Mouse (Mus musculus) cerebellum, adult 11-12 months (tissue): Measurements from ENCODE around the gene Tas2r143.

Source experiments
- DNase-seq: peaks from one replicate; pipeline ENCODE4 v3.0.0; 2022

The Tas2r143 gene

GRCm38 (mm10) chr6:42398998-42399397 is 1.0 kb upstream of the Tas2r143 start:
- DNase-seq, result no peak

- DNase-seq, result no peak
These were observed 5.1 kb downstream of the Tas2r143 start, which contains the start of gene Tas2r135 for GRCm38 (mm10) chr6:42405134-42405533. Tas2r135 (plus strand) TSS chr6:42405434.

GRCm38 (mm10) chr6:42419443-42419842 is 19.4 kb downstream of the Tas2r143 start:
- DNase-seq, result no peak

GRCm38 (mm10) chr6:42421439-42421838 is 21.4 kb downstream of the Tas2r143 start:
- no peak for DNase-seq

GRCm38 (mm10) chr6:42424472-42424871 is 24.4 kb downstream of the Tas2r143 start:
- DNase-seq, result no peak

GRCm38 (mm10) chr6:42426337-42426736 is 26.3 kb downstream of the Tas2r143 start:
- DNase-seq, result no peak

GRCm38 (mm10) chr6:42433554-42433953 is 33.5 kb downstream of the Tas2r143 start:
- no peak for DNase-seq

- DNase-seq, result no peak
These were observed 34.4 kb downstream of the Tas2r143 start, which contains the start of gene Tas2r126 for GRCm38 (mm10) chr6:42434446-42434845. Tas2r126 (plus strand) TSS chr6:42434535.

GRCm38 (mm10) chr6:42435490-42435889 is 35.5 kb downstream of the Tas2r143 start:
- no peak for DNase-seq

- no peak for DNase-seq
These were observed 41.4 kb downstream of the Tas2r143 start for GRCm38 (mm10) chr6:42441395-42441794.

GRCm38 (mm10) chr6:42444491-42444890 is 44.5 kb downstream of the Tas2r143 start:
- no peak for DNase-seq

GRCm38 (mm10) chr6:42447381-42447780 is 47.3 kb downstream of the Tas2r143 start:
- no peak for DNase-seq
